Mouse (Mus musculus) gastrocnemius, postnatal 10 days (tissue): ENCODE data around the gene Shank1. TPM values are rescaled to one million over a fixed set of nuclear protein-coding genes. Genes with fewer than 3 reads are reported as not detected.
A peak's percentile ranks its signal among the peaks of the same experiment; 100 is the strongest.

Source experiments
- DNase-seq: peaks from one replicate; pipeline ENCODE4 v3.0.0; 2021; ENCODE audit warnings: mixed read lengths
- total RNA-seq, 2 experiments: library from RNA; stranded (reverse); gene quantifications; 2 replicates each; pipeline ENCODE4 v1.2.3; 2021

Gene Shank1
- total RNA-seq, 2 experiments from 2014 or later: 2.0 to 2.7 TPM

- peak; percentile 92 for DNase-seq
These were observed 5.0 kb upstream of the Shank1 start for GRCm38 (mm10) chr7:44304775-44305641.

- DNase-seq: no peak
These were observed 4.4 kb upstream of the Shank1 start for GRCm38 (mm10) chr7:44305686-44306085.

- DNase-seq: no peak
These were observed 3.4 kb upstream of the Shank1 start, which contains the start of gene Clec11a for GRCm38 (mm10) chr7:44306516-44307240. Clec11a (minus strand) TSS chr7:44306902.

- DNase-seq: no peak
These were observed 2.6 kb upstream of the Shank1 start for GRCm38 (mm10) chr7:44307261-44308020.

GRCm38 (mm10) chr7:44310285-44310877 lies 328 bp downstream of the Shank1 start:
- DNase-seq: peak; percentile 21

- peak; percentile 14 for DNase-seq
These were observed 1.0 kb downstream of the Shank1 start for GRCm38 (mm10) chr7:44310878-44311712.

- DNase-seq: no peak
These were observed 1.8 kb downstream of the Shank1 start for GRCm38 (mm10) chr7:44311713-44312304.

- no peak for DNase-seq
These were observed 2.4 kb downstream of the Shank1 start for GRCm38 (mm10) chr7:44312484-44312883.

- DNase-seq: no peak
These were observed 7.9 kb downstream of the Shank1 start for GRCm38 (mm10) chr7:44317913-44318312.

GRCm38 (mm10) chr7:44320886-44321285 lies 10.8 kb downstream of the Shank1 start:
- DNase-seq: no peak

- DNase-seq: no peak
These were observed 12.2 kb downstream of the Shank1 start for GRCm38 (mm10) chr7:44322290-44322689.

GRCm38 (mm10) chr7:44326614-44327013 lies 16.6 kb downstream of the Shank1 start:
- no peak for DNase-seq

- no peak for DNase-seq
These were observed 22.3 kb downstream of the Shank1 start for GRCm38 (mm10) chr7:44332336-44332735.

- no peak for DNase-seq
These were observed 24.1 kb downstream of the Shank1 start for GRCm38 (mm10) chr7:44334139-44334538.

- DNase-seq: peak; percentile 44
These were observed 25.2 kb downstream of the Shank1 start for GRCm38 (mm10) chr7:44335031-44335878.

- no peak for DNase-seq
These were observed 26.3 kb downstream of the Shank1 start for GRCm38 (mm10) chr7:44336046-44337021.

GRCm38 (mm10) chr7:44337121-44337849 lies 27.2 kb downstream of the Shank1 start:
- DNase-seq: no peak

- DNase-seq: no peak
These were observed 30.2 kb downstream of the Shank1 start for GRCm38 (mm10) chr7:44340226-44340625.
